Mouse (Mus musculus): ENCODE measurements around the gene Fbxw27. TPM values are rescaled to one million over a fixed set of nuclear protein-coding genes. Genes with fewer than 3 reads are reported as not detected.
"Not testable (repeated sequence)": the region's sequence is repeated elsewhere in the genome, so short reads cannot be mapped to it uniquely, and the experiment has no call there.

Fbxw27 gene
- polyA plus RNA-seq, 1 experiment from 2014 or later: not detected

DNA sequence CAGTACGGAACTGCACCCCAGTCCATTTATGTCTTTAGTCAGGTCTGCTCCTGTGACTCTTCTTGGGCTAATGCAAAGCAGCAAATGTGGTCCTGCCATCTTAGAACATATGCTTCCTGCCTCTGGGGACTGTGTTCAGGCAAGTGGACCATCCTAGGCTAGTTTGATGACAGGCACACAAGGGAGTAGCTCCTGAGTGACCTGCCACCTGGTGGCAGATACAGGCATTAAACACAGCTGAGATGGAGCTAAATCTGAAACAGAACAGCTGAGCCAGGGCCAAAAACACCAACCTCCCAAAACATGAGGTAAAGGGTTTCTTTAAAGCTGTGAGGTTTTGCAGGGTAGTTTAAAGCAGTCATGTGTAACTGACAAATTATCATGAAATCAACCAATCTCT, 7.6 kb upstream of the Fbxw27 start:
- H3K9me3 ChIP-seq: no peaks in the 10 kb centered on the region
- 79% methylated on average over 1 of the region's 1 CpGs for WGBS
- no peak for ATAC-seq (ENCODE audit: borderline replicate concordance, extremely low read depth, low FRiP score, low TSS enrichment)
- H3K9ac ChIP-seq: no peak overlapping the region
- no peaks in the 10 kb centered on the region for H3K4me1 ChIP-seq
- H3K27ac ChIP-seq: no peak overlapping the region
- H3K27me3 ChIP-seq: no peaks in the 10 kb centered on the region
- no peak overlapping the region for H3K4me3 ChIP-seq
- H3K4me2 ChIP-seq: no peak overlapping the region
- no peaks in the 10 kb centered on the region for H3K36me3 ChIP-seq

DNA sequence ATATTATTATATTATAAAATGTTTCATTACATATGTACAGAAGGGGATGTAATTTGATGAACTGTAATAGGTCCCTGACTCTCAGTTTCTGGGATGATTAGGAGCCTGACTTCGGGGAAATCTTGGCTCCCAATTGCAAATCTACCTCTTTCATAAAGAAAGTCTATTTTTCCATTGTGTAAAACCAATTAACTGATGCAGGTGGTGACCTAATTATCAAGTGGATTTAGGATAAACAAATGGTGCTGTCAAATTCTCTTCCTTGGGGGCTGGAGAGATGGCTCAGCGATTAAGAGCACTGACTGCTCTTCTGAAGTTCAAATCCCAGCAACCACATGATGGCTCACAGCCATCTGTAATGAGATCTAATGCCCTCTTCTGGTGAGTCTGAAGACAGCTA, 5.3 kb upstream of the Fbxw27 start:
- no peak overlapping the region for H3K4me2 ChIP-seq
- H3K4me3 ChIP-seq: no peak overlapping the region
- ATAC-seq (ENCODE audit: borderline replicate concordance, extremely low read depth, low FRiP score, low TSS enrichment): no peak
- no peak overlapping the region for H3K27ac ChIP-seq
- 62% methylated on average over 2 of the region's 2 CpGs for whole genome bisulfite sequencing
- no peaks in the 10 kb centered on the region for H3K9me3 ChIP-seq
- no peaks in the 10 kb centered on the region for H3K27me3 ChIP-seq
- no peak overlapping the region for H3K9ac ChIP-seq
- no peaks in the 10 kb centered on the region for H3K36me3 ChIP-seq
- H3K4me1 ChIP-seq: no peaks in the 10 kb centered on the region

DNA sequence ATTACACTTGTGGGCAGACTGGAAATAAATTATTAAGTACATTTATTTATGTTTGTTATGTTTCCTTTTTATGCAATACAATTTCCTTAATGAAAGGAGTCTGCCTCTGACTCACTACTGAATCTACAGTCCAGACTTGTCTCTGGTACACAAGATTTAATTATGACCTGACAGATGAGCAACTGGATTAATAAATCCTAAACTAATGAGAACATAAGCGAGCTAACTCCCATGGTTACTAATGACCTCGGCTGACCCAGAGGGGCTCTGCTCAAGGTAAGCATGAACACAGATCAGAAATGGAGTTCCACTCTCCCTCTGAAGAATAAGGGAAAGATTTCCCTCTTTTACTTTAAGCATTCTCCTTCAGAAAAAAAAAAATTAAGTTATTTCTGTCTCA, 4.8 kb upstream of the Fbxw27 start:
- Histone ChIP-seq H3K9ac (no peak overlapping the region), H3K36me3 (no peaks in the 10 kb centered on the region), H3K27me3 (no peaks in the 10 kb centered on the region), H3K4me2 (no peak overlapping the region), H3K4me1 (no peaks in the 10 kb centered on the region), H3K27ac (no peak overlapping the region), H3K4me3 (no peak overlapping the region), H3K9me3 (no peaks in the 10 kb centered on the region)
- no peak for ATAC-seq (ENCODE audit: borderline replicate concordance, extremely low read depth, low FRiP score, low TSS enrichment)
- WGBS: 76% methylated on average over 2 of the region's 2 CpGs

DNA sequence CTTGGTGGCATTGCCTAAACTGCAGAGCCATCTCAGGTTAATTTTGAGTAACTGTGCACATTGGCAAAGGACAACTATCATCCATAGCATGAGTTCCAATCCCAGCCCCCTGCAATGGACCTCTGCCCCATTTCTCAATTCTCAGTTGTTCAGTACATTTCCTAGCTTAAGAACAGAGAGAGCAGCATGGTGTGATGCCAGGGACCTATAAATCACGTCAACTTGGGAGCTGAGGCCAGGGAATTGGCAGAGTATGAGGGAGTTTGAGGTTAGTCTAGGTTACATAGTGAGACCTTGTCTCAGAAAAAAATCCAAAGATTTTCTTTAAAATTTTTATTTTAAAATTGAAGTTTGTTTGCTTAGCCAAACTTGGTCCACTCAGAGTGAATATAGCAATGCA, 23.6 kb downstream of the Fbxw27 start:
- 74% methylated on average over 1 of the region's 1 CpGs for WGBS
- not testable (repeated sequence) for H3K4me2 ChIP-seq; H3K4me1 ChIP-seq; H3K27me3 ChIP-seq; H3K27ac ChIP-seq; ATAC-seq (ENCODE audit: borderline replicate concordance, extremely low read depth, low FRiP score, low TSS enrichment); H3K4me3 ChIP-seq; H3K9me3 ChIP-seq; H3K9ac ChIP-seq; H3K36me3 ChIP-seq

- not testable (repeated sequence) for H3K4me2 ChIP-seq; H3K9ac ChIP-seq; ATAC-seq (ENCODE audit: borderline replicate concordance, extremely low read depth, low FRiP score, low TSS enrichment); H3K27me3 ChIP-seq; H3K4me1 ChIP-seq; H3K4me3 ChIP-seq; H3K36me3 ChIP-seq; H3K27ac ChIP-seq; H3K9me3 ChIP-seq
- 80% methylated on average over 3 of the region's 3 CpGs for WGBS
Measured at GRCm38 (mm10) chr9:109745989-109746388, 44.5 kb downstream of the Fbxw27 start, which contains the start of gene Fbxw26. TSS of gene Fbxw26 (minus strand) at chr9:109746089.

Other genes starting within 250 kb of the Fbxw27 start
- not detected in 2 replicates for gene Fbxw15, start 222.4 kb downstream of the Fbxw27 start, polyA plus RNA-seq (2015; fragmentation: Nextera tagmentation; extraction: Ambion mirVana)
- gene Fbxw24, start 164.6 kb downstream of the Fbxw27 start, polyA plus RNA-seq (2015; fragmentation: Nextera tagmentation; extraction: Ambion mirVana): 0.10 TPM in 1 of 2 replicates, not detected in the other
- gene Fbxw25, start 126.0 kb downstream of the Fbxw27 start, polyA plus RNA-seq (2015; fragmentation: Nextera tagmentation; extraction: Ambion mirVana): not detected in 2 replicates
- not detected in 2 replicates for gene Fbxw18, start 88.0 kb downstream of the Fbxw27 start, polyA plus RNA-seq (2015; fragmentation: Nextera tagmentation; extraction: Ambion mirVana)
- not detected in 2 replicates for gene Fbxw26, start 44.6 kb downstream of the Fbxw27 start, polyA plus RNA-seq (2015; fragmentation: Nextera tagmentation; extraction: Ambion mirVana)
- not detected in 2 replicates for gene Spink8, start 21.6 kb upstream of the Fbxw27 start, polyA plus RNA-seq (2015; fragmentation: Nextera tagmentation; extraction: Ambion mirVana)
- 52.9 and 58.0 TPM in 2 replicates for gene Nme6, start 42.1 kb upstream of the Fbxw27 start, polyA plus RNA-seq (2015; fragmentation: Nextera tagmentation; extraction: Ambion mirVana)
- 1.0 and 1.2 TPM in 2 replicates for gene Camp, start 58.9 kb upstream of the Fbxw27 start, polyA plus RNA-seq (2015; fragmentation: Nextera tagmentation; extraction: Ambion mirVana)
- 27.2 and 30.4 TPM in 2 replicates for gene Cdc25a, start 84.9 kb upstream of the Fbxw27 start, polyA plus RNA-seq (2015; fragmentation: Nextera tagmentation; extraction: Ambion mirVana)
- gene Map4, start 140.8 kb upstream of the Fbxw27 start, polyA plus RNA-seq (2015; fragmentation: Nextera tagmentation; extraction: Ambion mirVana): 46.7 and 49.9 TPM in 2 replicates

Measured in lung, embryonic 15.5 days (tissue).